Mouse (Mus musculus): ENCODE data around the gene Cldn18. TPM values are rescaled to one million over a fixed set of nuclear protein-coding genes. Genes with fewer than 3 reads are reported as not detected.

Cldn18 gene
- polyA plus RNA-seq, 1 experiment: 0.29 TPM

- no peak overlapping the region for H3K27ac ChIP-seq (ENCODE audit: insufficient read depth, low read depth, low read length)
Observed at GRCm38 (mm10) chr9:99727819-99728218, 10.8 kb upstream of the Cldn18 start.

GRCm38 (mm10) chr9:99725278-99725677 is 8.2 kb upstream of the Cldn18 start:
- H3K27ac ChIP-seq (ENCODE audit: insufficient read depth, low read depth, low read length): no peak overlapping the region

More at GRCm38 (mm10) chr9:99727819-99728218, 10.8 kb upstream of the Cldn18 start:
- Histone ChIP-seq H3K4me1 (ENCODE audit: control insufficient read depth, insufficient read depth, insufficient read length, low read length) (no peaks in the 10 kb centered on the region), H3K4me3 (ENCODE audit: low read depth, low read length) (no peak overlapping the region), H3K27me3 (ENCODE audit: control insufficient read depth, insufficient read depth, low read length) (no peaks in the 10 kb centered on the region), H3K36me3 (ENCODE audit: control insufficient read depth, insufficient read depth, low read length) (no peaks in the 10 kb centered on the region)
- TF ChIP-seq CTCF (IDR thresholded peaks at IDR 0.05; ENCODE audit: extremely low read depth, insufficient read length, insufficient replicate concordance, low read depth, low read length) (no peak), POLR2A (IDR thresholded peaks at IDR 0.05; ENCODE audit: low read depth, low read length) (no peak)
- 47% methylated on average over 11 of the region's 11 CpGs for WGBS

GRCm38 (mm10) chr9:99720011-99720410 is 2.9 kb upstream of the Cldn18 start:
- H3K27me3 ChIP-seq (ENCODE audit: control insufficient read depth, insufficient read depth, low read length): no peaks in the 10 kb centered on the region
- H3K36me3 ChIP-seq (ENCODE audit: control insufficient read depth, insufficient read depth, low read length): no peaks in the 10 kb centered on the region
- 9% methylated on average over 1 of the region's 1 CpGs for WGBS
- H3K27ac ChIP-seq (ENCODE audit: insufficient read depth, low read depth, low read length): no peak overlapping the region
- no peak for TF ChIP-seq CTCF (IDR thresholded peaks at IDR 0.05; ENCODE audit: extremely low read depth, insufficient read length, insufficient replicate concordance, low read depth, low read length)
- TF ChIP-seq POLR2A (IDR thresholded peaks at IDR 0.05; ENCODE audit: low read depth, low read length): no peak
- H3K4me1 ChIP-seq (ENCODE audit: control insufficient read depth, insufficient read depth, insufficient read length, low read length): no peaks in the 10 kb centered on the region
- no peak overlapping the region for H3K4me3 ChIP-seq (ENCODE audit: low read depth, low read length)

More at GRCm38 (mm10) chr9:99725278-99725677, 8.2 kb upstream of the Cldn18 start:
- no peaks in the 10 kb centered on the region for H3K36me3 ChIP-seq (ENCODE audit: control insufficient read depth, insufficient read depth, low read length)
- no peak for TF ChIP-seq POLR2A (IDR thresholded peaks at IDR 0.05; ENCODE audit: low read depth, low read length)
- no peak for TF ChIP-seq CTCF (IDR thresholded peaks at IDR 0.05; ENCODE audit: extremely low read depth, insufficient read length, insufficient replicate concordance, low read depth, low read length)
- H3K4me3 ChIP-seq (ENCODE audit: low read depth, low read length): no peak overlapping the region
- 38% methylated on average over 8 of the region's 8 CpGs for WGBS
- no peaks in the 10 kb centered on the region for H3K27me3 ChIP-seq (ENCODE audit: control insufficient read depth, insufficient read depth, low read length)
- H3K4me1 ChIP-seq (ENCODE audit: control insufficient read depth, insufficient read depth, insufficient read length, low read length): no peaks in the 10 kb centered on the region

GRCm38 (mm10) chr9:99710297-99710696 is 6.8 kb downstream of the Cldn18 start:
- Histone ChIP-seq H3K27ac (ENCODE audit: insufficient read depth, low read depth, low read length) (no peak overlapping the region), H3K4me3 (ENCODE audit: low read depth, low read length) (no peak overlapping the region), H3K27me3 (ENCODE audit: control insufficient read depth, insufficient read depth, low read length) (no peaks in the 10 kb centered on the region), H3K4me1 (ENCODE audit: control insufficient read depth, insufficient read depth, insufficient read length, low read length) (no peaks in the 10 kb centered on the region), H3K36me3 (ENCODE audit: control insufficient read depth, insufficient read depth, low read length) (no peaks in the 10 kb centered on the region)
- 52% methylated on average over 4 of the region's 4 CpGs for WGBS
- no peak for TF ChIP-seq CTCF (IDR thresholded peaks at IDR 0.05; ENCODE audit: extremely low read depth, insufficient read length, insufficient replicate concordance, low read depth, low read length)
- no peak for TF ChIP-seq POLR2A (IDR thresholded peaks at IDR 0.05; ENCODE audit: low read depth, low read length)

GRCm38 (mm10) chr9:99709588-99710248 is 7.3 kb downstream of the Cldn18 start:
- H3K36me3 ChIP-seq (ENCODE audit: control insufficient read depth, insufficient read depth, low read length): no peaks in the 10 kb centered on the region
- no peak overlapping the region for H3K27ac ChIP-seq (ENCODE audit: insufficient read depth, low read depth, low read length)
- TF ChIP-seq CTCF (IDR thresholded peaks at IDR 0.05; ENCODE audit: extremely low read depth, insufficient read length, insufficient replicate concordance, low read depth, low read length): no peak
- TF ChIP-seq POLR2A (IDR thresholded peaks at IDR 0.05; ENCODE audit: low read depth, low read length): no peak
- WGBS: 65% methylated on average over 22 of the region's 22 CpGs
- H3K4me3 ChIP-seq (ENCODE audit: low read depth, low read length): no peak overlapping the region
- H3K27me3 ChIP-seq (ENCODE audit: control insufficient read depth, insufficient read depth, low read length): no peaks in the 10 kb centered on the region
- no peaks in the 10 kb centered on the region for H3K4me1 ChIP-seq (ENCODE audit: control insufficient read depth, insufficient read depth, insufficient read length, low read length)

- no peaks in the 10 kb centered on the region for H3K27me3 ChIP-seq (ENCODE audit: control insufficient read depth, insufficient read depth, low read length)
- H3K4me1 ChIP-seq (ENCODE audit: control insufficient read depth, insufficient read depth, insufficient read length, low read length): no peaks in the 10 kb centered on the region
- no peaks in the 10 kb centered on the region for H3K36me3 ChIP-seq (ENCODE audit: control insufficient read depth, insufficient read depth, low read length)
- no peak for TF ChIP-seq CTCF (IDR thresholded peaks at IDR 0.05; ENCODE audit: extremely low read depth, insufficient read length, insufficient replicate concordance, low read depth, low read length)
- TF ChIP-seq POLR2A (IDR thresholded peaks at IDR 0.05; ENCODE audit: low read depth, low read length): no peak
- H3K27ac ChIP-seq (ENCODE audit: insufficient read depth, low read depth, low read length): no peak overlapping the region
- 59% methylated on average over 11 of the region's 11 CpGs for WGBS
- H3K4me3 ChIP-seq (ENCODE audit: low read depth, low read length): no peak overlapping the region
Observed at GRCm38 (mm10) chr9:99707425-99708126, 9.5 kb downstream of the Cldn18 start.

GRCm38 (mm10) chr9:99706264-99706663 is 10.8 kb downstream of the Cldn18 start:
- TF ChIP-seq POLR2A (IDR thresholded peaks at IDR 0.05; ENCODE audit: low read depth, low read length): no peak
- TF ChIP-seq CTCF (IDR thresholded peaks at IDR 0.05; ENCODE audit: extremely low read depth, insufficient read length, insufficient replicate concordance, low read depth, low read length): no peak
- Histone ChIP-seq H3K27me3 (ENCODE audit: control insufficient read depth, insufficient read depth, low read length) (no peaks in the 10 kb centered on the region), H3K27ac (ENCODE audit: insufficient read depth, low read depth, low read length) (no peak overlapping the region), H3K4me3 (ENCODE audit: low read depth, low read length) (no peak overlapping the region), H3K4me1 (ENCODE audit: control insufficient read depth, insufficient read depth, insufficient read length, low read length) (no peaks in the 10 kb centered on the region), H3K36me3 (ENCODE audit: control insufficient read depth, insufficient read depth, low read length) (no peaks in the 10 kb centered on the region)
- 86% methylated on average over 6 of the region's 6 CpGs for WGBS

All from small intestine, adult 2 months (tissue).